11 mouse cellular contexts compared by ENCODE assay signal in the genomic region with DNA sequence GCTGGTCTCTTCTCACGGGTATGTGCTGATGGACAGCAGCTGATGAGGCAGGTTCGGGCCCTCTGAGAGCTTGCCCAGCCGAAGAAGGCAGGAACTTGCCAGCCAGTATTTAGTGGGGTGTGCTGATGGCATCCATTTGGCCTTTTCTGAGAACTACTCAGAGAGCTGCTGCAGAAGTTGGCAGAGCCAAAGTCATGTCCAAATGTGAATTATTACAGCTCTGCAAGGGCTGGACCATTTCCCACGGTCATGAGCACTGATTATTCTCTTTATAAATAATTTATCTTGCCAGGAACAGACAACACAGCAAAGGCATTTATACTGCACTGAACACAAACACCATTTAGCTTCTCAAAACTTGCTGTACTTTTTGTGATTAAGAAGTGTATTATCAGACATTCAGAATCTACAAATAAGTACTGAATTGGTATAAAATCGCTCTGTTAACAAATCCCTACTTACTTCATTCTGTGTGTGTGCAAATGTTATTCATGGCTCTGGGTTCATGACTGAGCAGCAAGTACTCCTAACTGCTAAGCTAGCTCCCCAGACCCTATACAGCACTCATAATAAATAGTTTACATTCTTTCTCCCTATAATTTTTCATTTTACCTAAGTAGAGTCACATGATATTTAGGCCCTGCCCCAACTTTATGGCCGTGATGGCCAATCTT. TPM values are rescaled to one million over a fixed set of nuclear protein-coding genes. Genes with fewer than 3 reads are reported as not detected.
DNase-seq lines count a peak whose midpoint lies in the region; ATAC-seq lines count a peak whose summit lies in the region.
"Had no signal": no experiment of that assay in that cellular context is flagged by ENCODE, and none has a peak within 500 bp of the region (broad histone marks: within the 10 kb centered on the region; RNA-seq: fewer than 3 reads in every experiment).

No protein-coding gene starts in this region.

- H3K27ac ChIP-seq in hindbrain, embryonic 16.5 days (ENCODE audit: low read depth, low read length), result no peak overlapping the region
- no peak overlapping the region for H3K27ac ChIP-seq in hindbrain, embryonic 12.5 days
- no peak overlapping the region for H3K27ac ChIP-seq in neural tube, embryonic 13.5 days (replicated peaks)
- H3K27ac ChIP-seq in stomach, embryonic 16.5 days (ENCODE audit: low read length), result peak overlapping the region; percentile 58; the same call in 1 of the 2 replicates
- H3K27ac ChIP-seq: liver, embryonic 14.5 days had no signal

- WGBS in hindbrain, embryonic 16.5 days, result 68% methylated on average over 6 of the region's 6 CpGs
- 78% methylated on average over 6 of the region's 6 CpGs for WGBS in hindbrain, embryonic 12.5 days
- WGBS in neural tube, embryonic 13.5 days, result 65% methylated on average over 6 of the region's 6 CpGs
- WGBS in stomach, embryonic 16.5 days, result 47% methylated on average over 6 of the region's 6 CpGs

- H3K36me3 ChIP-seq in hindbrain, embryonic 16.5 days (ENCODE audit: control insufficient read depth, insufficient read depth, low read length), result no peaks in the 10 kb centered on the region
- no peaks in the 10 kb centered on the region for H3K36me3 ChIP-seq in hindbrain, embryonic 12.5 days
- H3K36me3 ChIP-seq in neural tube, embryonic 13.5 days, result no peaks in the 10 kb centered on the region
- no peaks in the 10 kb centered on the region for H3K36me3 ChIP-seq in stomach, embryonic 16.5 days (ENCODE audit: control insufficient read depth, insufficient read depth, low read length)

- H3K4me1 ChIP-seq in hindbrain, embryonic 16.5 days (ENCODE audit: control insufficient read depth, insufficient read depth, low read depth, low read length), result no peaks in the 10 kb centered on the region
- no peaks in the 10 kb centered on the region for H3K4me1 ChIP-seq in hindbrain, embryonic 12.5 days
- no peaks in the 10 kb centered on the region for H3K4me1 ChIP-seq in neural tube, embryonic 13.5 days (replicated peaks)
- peaks cover 8% of the 10 kb centered on the region; the same call in 1 of the 2 replicates for H3K4me1 ChIP-seq in stomach, embryonic 16.5 days (ENCODE audit: control insufficient read depth, insufficient read depth, low read length)

- peak; percentile 34; the same call in 1 of the 2 replicates for ATAC-seq in hindbrain, embryonic 16.5 days
- no peak for ATAC-seq in hindbrain, embryonic 12.5 days (ENCODE audit: low FRiP score)
- ATAC-seq in neural tube, embryonic 13.5 days (ENCODE audit: low read depth), result peak; percentile 43; the same call in 1 of the 2 replicates
- peak; percentile 71; the same call in 1 of the 2 replicates for ATAC-seq in stomach, embryonic 16.5 days (ENCODE audit: insufficient read depth, low FRiP score)
- no peak for ATAC-seq in erythroblast, adult 5-6 weeks (replicated peaks; ENCODE audit: low FRiP score, poor library complexity, severe bottlenecking)

- DNase-seq in neural tube, embryonic 10.5 days (ENCODE audit: extremely low spot score, low spot score), result no peak
- peak; percentile 16 to 26 for DNase-seq in heart, postnatal 14 days
- no peak for DNase-seq in gastrocnemius, adult 18-20 months (ENCODE audit: low spot score)

- no peaks in the 10 kb centered on the region for H3K9me3 ChIP-seq in hindbrain, embryonic 16.5 days (ENCODE audit: control insufficient read depth, low read length)
- H3K9me3 ChIP-seq in hindbrain, embryonic 12.5 days (replicated peaks), result no peaks in the 10 kb centered on the region
- no peaks in the 10 kb centered on the region for H3K9me3 ChIP-seq in neural tube, embryonic 13.5 days
- H3K9me3 ChIP-seq in stomach, embryonic 16.5 days (replicated peaks; ENCODE audit: control insufficient read depth, low read length), result no peaks in the 10 kb centered on the region

- no peak overlapping the region for H3K9ac ChIP-seq in hindbrain, embryonic 16.5 days (ENCODE audit: low read depth, low read length)
- H3K9ac ChIP-seq in hindbrain, embryonic 12.5 days, result no peak overlapping the region
- H3K9ac ChIP-seq in neural tube, embryonic 13.5 days, result no peak overlapping the region
- H3K9ac ChIP-seq in stomach, embryonic 16.5 days (ENCODE audit: low read length), result no peak overlapping the region
- H3K9ac ChIP-seq: liver, embryonic 14.5 days had no signal

- intact Hi-C loops in heart, postnatal 14 days (cut with DNase I), result no loop called here

- no peak overlapping the region for H3K4me2 ChIP-seq in hindbrain, embryonic 16.5 days (ENCODE audit: low read length)
- no peak overlapping the region for H3K4me2 ChIP-seq in hindbrain, embryonic 12.5 days (replicated peaks)
- no peak overlapping the region for H3K4me2 ChIP-seq in neural tube, embryonic 13.5 days
- no peak overlapping the region for H3K4me2 ChIP-seq in stomach, embryonic 16.5 days (ENCODE audit: low read depth, low read length)
- H3K4me2 ChIP-seq: midbrain, embryonic 11.5 days had no signal

- no peaks in the 10 kb centered on the region for H3K27me3 ChIP-seq in hindbrain, embryonic 16.5 days (replicated peaks; ENCODE audit: control insufficient read depth, insufficient read depth, low read length)
- 0 out of 2 replicates have a peak, but pooled peaks cover 2% of the 10 kb centered on the region for H3K27me3 ChIP-seq in hindbrain, embryonic 12.5 days
- H3K27me3 ChIP-seq in neural tube, embryonic 13.5 days, result no peaks in the 10 kb centered on the region
- H3K27me3 ChIP-seq in stomach, embryonic 16.5 days (ENCODE audit: control insufficient read depth, insufficient read depth, low read length), result no peaks in the 10 kb centered on the region

- H3K4me3 ChIP-seq in hindbrain, embryonic 16.5 days (ENCODE audit: low read length), result no peak overlapping the region
- H3K4me3 ChIP-seq in hindbrain, embryonic 12.5 days, result no peak overlapping the region
- H3K4me3 ChIP-seq in neural tube, embryonic 13.5 days, result no peak overlapping the region
- H3K4me3 ChIP-seq in stomach, embryonic 16.5 days (replicated peaks; ENCODE audit: low read length), result no peak overlapping the region

RNA-seq across cellular contexts. Expression of gene Vinac1, which starts 1.7 kb away (rescaled TPM):
- polyA plus RNA-seq in hindbrain, embryonic 16.5 days (2015; fragmentation: Nextera tagmentation; extraction: Ambion mirVana), result 0.70 and 0.92 TPM in 2 replicates
- polyA plus RNA-seq in hindbrain, embryonic 12.5 days (2016; fragmentation: Nextera tagmentation; extraction: Ambion mirVana), result 0.52 and 0.59 TPM in 2 replicates
- polyA plus RNA-seq in neural tube, embryonic 13.5 days (2015; fragmentation: Nextera tagmentation; extraction: Ambion mirVana), result 0.84 and 0.96 TPM in 2 replicates
- not detected for total RNA-seq in heart, postnatal 14 days (2021)
- 0.06 and 0.10 TPM in 2 replicates for polyA plus RNA-seq in stomach, embryonic 16.5 days (2015; fragmentation: Nextera tagmentation; extraction: Ambion mirVana)
- total RNA-seq in erythroblast, adult 5-6 weeks (2015; ENCODE audit: low replicate concordance), result 0.38 TPM in 1 of 2 replicates, not detected in the other
- total RNA-seq in erythroblast, adult 5-6 weeks (2017; ENCODE audit: low replicate concordance), result not detected in 2 replicates
- total RNA-seq in gastrocnemius, adult 18-20 months (2021), result not detected
- total RNA-seq: granulocyte monocyte progenitor cell, adult 5-6 weeks had no signal

RNA-seq across cellular contexts. Expression of gene Ttl, which starts 19.4 kb away (rescaled TPM):
- polyA plus RNA-seq in hindbrain, embryonic 16.5 days (2015; fragmentation: Nextera tagmentation; extraction: Ambion mirVana), result 38.2 and 46.9 TPM in 2 replicates
- 23.4 and 24.1 TPM in 2 replicates for polyA plus RNA-seq in hindbrain, embryonic 12.5 days (2016; fragmentation: Nextera tagmentation; extraction: Ambion mirVana)
- 32.4 and 33.1 TPM in 2 replicates for polyA plus RNA-seq in neural tube, embryonic 13.5 days (2015; fragmentation: Nextera tagmentation; extraction: Ambion mirVana)
- 10 to 100 TPM; 14.0 to 17.3 TPM for total RNA-seq in heart, postnatal 14 days (2021)
- polyA plus RNA-seq in stomach, embryonic 16.5 days (2015; fragmentation: Nextera tagmentation; extraction: Ambion mirVana), result 12.0 and 13.1 TPM in 2 replicates
- 0.63 TPM in 1 of 2 replicates, not detected in the other for total RNA-seq in erythroblast, adult 5-6 weeks (2015; ENCODE audit: low replicate concordance)
- 0.84 and 2.1 TPM in 2 replicates for total RNA-seq in erythroblast, adult 5-6 weeks (2017; ENCODE audit: low replicate concordance)
- 1 to 10 TPM; 6.1 to 8.6 TPM for total RNA-seq in gastrocnemius, adult 18-20 months (2021)

RNA-seq across cellular contexts. Expression of gene Polr1b, which starts 54.5 kb away (rescaled TPM):
- 13.0 and 15.6 TPM in 2 replicates for polyA plus RNA-seq in hindbrain, embryonic 16.5 days (2015; fragmentation: Nextera tagmentation; extraction: Ambion mirVana)
- 23.5 and 25.4 TPM in 2 replicates for polyA plus RNA-seq in hindbrain, embryonic 12.5 days (2016; fragmentation: Nextera tagmentation; extraction: Ambion mirVana)
- polyA plus RNA-seq in neural tube, embryonic 13.5 days (2015; fragmentation: Nextera tagmentation; extraction: Ambion mirVana), result 17.2 and 18.5 TPM in 2 replicates
- 10 to 100 TPM in 1 of 2 experiments, 1 to 10 TPM in 1; 9.9 to 10.3 TPM for total RNA-seq in heart, postnatal 14 days (2021)
- polyA plus RNA-seq in stomach, embryonic 16.5 days (2015; fragmentation: Nextera tagmentation; extraction: Ambion mirVana), result 22.1 and 24.6 TPM in 2 replicates
- 1.0 and 4.4 TPM in 2 replicates for total RNA-seq in erythroblast, adult 5-6 weeks (2015; ENCODE audit: low replicate concordance)
- total RNA-seq in erythroblast, adult 5-6 weeks (2017; ENCODE audit: low replicate concordance), result 4.9 and 5.3 TPM in 2 replicates
- 10 to 100 TPM in 1 of 2 experiments, 1 to 10 TPM in 1; 9.9 to 10.3 TPM for total RNA-seq in gastrocnemius, adult 18-20 months (2021)

Comparison
In these comparisons a context has a peak if more than half of its experiments do, and no peak if none do; other contexts are left out.
1. ATAC-seq: peak in hindbrain, embryonic 16.5 days (single experiment), neural tube, embryonic 13.5 days (single experiment) and stomach, embryonic 16.5 days (single experiment); none in hindbrain, embryonic 12.5 days (single experiment) and erythroblast, adult 5-6 weeks (single experiment).
2. DNase-seq: peak in heart, postnatal 14 days (2 of 2); none in neural tube, embryonic 10.5 days (single experiment) and gastrocnemius, adult 18-20 months (single experiment).